Comparison of ENCODE assay signal across 8 mouse cellular contexts in the genomic region with DNA sequence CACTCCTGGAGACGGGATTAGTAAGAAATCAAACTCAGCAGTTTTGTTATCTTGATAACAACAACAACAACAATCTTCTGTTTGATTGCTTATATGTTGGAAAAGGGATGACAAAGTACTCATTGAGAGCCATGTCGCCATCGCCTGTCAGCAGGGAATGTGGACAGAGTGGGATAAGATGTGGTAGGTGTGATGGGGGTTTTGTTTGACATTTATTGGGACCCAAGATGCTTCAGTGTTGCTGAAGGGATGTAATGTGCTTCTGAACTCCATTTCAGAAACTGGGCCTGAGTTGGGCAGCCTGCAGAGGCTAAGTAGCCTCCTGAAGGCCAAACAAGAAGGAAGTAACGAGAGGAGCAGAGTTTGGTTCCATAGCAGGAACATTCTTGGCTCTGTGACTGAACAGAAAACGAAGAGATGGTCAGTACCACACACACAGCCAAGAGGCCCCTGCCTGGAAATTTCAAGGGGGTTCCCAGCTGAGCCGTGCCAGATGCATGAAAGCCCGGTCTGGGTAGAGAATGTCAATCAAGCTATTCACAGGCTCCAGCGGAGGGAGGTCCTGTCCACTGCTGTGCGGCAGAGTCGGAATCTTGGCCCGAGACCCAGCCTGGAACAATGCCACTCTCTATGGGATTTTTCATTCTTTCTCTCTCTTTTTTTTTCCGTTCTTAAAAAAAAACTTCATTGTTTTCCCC. TPM values are rescaled to one million over a fixed set of nuclear protein-coding genes. Genes with fewer than 3 reads are reported as not detected.
A peak's percentile ranks its signal among the peaks of the same experiment; 100 is the strongest.
DNase-seq lines count a peak whose midpoint lies in the region; ATAC-seq and TF ChIP-seq lines count a peak whose summit lies in the region.

No protein-coding gene starts in this region.

- H3K4me2 ChIP-seq in kidney, postnatal 0 days (ENCODE audit: low read length) = no peak overlapping the region
- H3K4me2 ChIP-seq in hindbrain, embryonic 16.5 days (ENCODE audit: low read length) = peak overlapping the region; percentile 31; the same call in 1 of the 2 replicates
- no peak overlapping the region for H3K4me2 ChIP-seq in lung, postnatal 0 days (replicated peaks; ENCODE audit: low read depth, low read length)

- no peaks in the 10 kb centered on the region for H3K9me3 ChIP-seq in kidney, postnatal 0 days (replicated peaks; ENCODE audit: low read length)
- no peaks in the 10 kb centered on the region for H3K9me3 ChIP-seq in hindbrain, embryonic 16.5 days (ENCODE audit: control insufficient read depth, low read length)
- no peaks in the 10 kb centered on the region for H3K9me3 ChIP-seq in lung, postnatal 0 days (ENCODE audit: low read length)

- H3K4me1 ChIP-seq in kidney, postnatal 0 days (replicated peaks; ENCODE audit: insufficient read depth, low read length) = 0 out of 2 replicates have a peak, but pooled peaks cover 3% of the 10 kb centered on the region
- no peaks in the 10 kb centered on the region for H3K4me1 ChIP-seq in hindbrain, embryonic 16.5 days (ENCODE audit: control insufficient read depth, insufficient read depth, low read depth, low read length)
- H3K4me1 ChIP-seq in lung, postnatal 0 days (ENCODE audit: insufficient read depth, low read depth, low read length) = no peaks in the 10 kb centered on the region

- no peaks in the 10 kb centered on the region for H3K36me3 ChIP-seq in kidney, postnatal 0 days (ENCODE audit: insufficient read depth, low read length)
- H3K36me3 ChIP-seq in hindbrain, embryonic 16.5 days (ENCODE audit: control insufficient read depth, insufficient read depth, low read length) = no peaks in the 10 kb centered on the region
- no peaks in the 10 kb centered on the region for H3K36me3 ChIP-seq in lung, postnatal 0 days (ENCODE audit: insufficient read depth, low read length)

- 55% methylated on average over 12 of the region's 12 CpGs for WGBS in kidney, postnatal 0 days
- WGBS in hindbrain, embryonic 16.5 days = 17% methylated on average over 12 of the region's 12 CpGs
- 31% methylated on average over 12 of the region's 12 CpGs for WGBS in lung, postnatal 0 days

- TF ChIP-seq EP300 in lung, postnatal 0 days (IDR thresholded peaks at IDR 0.05) = no peak

- no peak overlapping the region for H3K27ac ChIP-seq in kidney, postnatal 0 days
- H3K27ac ChIP-seq in hindbrain, embryonic 16.5 days (ENCODE audit: low read depth, low read length) = no peak overlapping the region
- no peak overlapping the region for H3K27ac ChIP-seq in lung, postnatal 0 days (ENCODE audit: low read length)

- no peak for TF ChIP-seq CTCF in kidney, postnatal 0 days (IDR thresholded peaks at IDR 0.05; ENCODE audit: low read depth)
- TF ChIP-seq CTCF in lung, postnatal 0 days (IDR thresholded peaks at IDR 0.05) = no peak

- no peaks in the 10 kb centered on the region for H3K27me3 ChIP-seq in kidney, postnatal 0 days (ENCODE audit: insufficient read depth, low read length)
- no peaks in the 10 kb centered on the region; the same call in 1 of the 2 replicates for H3K27me3 ChIP-seq in hindbrain, embryonic 16.5 days (replicated peaks; ENCODE audit: control insufficient read depth, insufficient read depth, low read length)
- no peaks in the 10 kb centered on the region for H3K27me3 ChIP-seq in lung, postnatal 0 days (replicated peaks; ENCODE audit: insufficient read depth, low read length)

- no peak for ATAC-seq in kidney, postnatal 0 days (replicated peaks; ENCODE audit: low FRiP score, low read depth)
- ATAC-seq in hindbrain, embryonic 16.5 days = peak; percentile 98
- peak; percentile 72; the same call in 1 of the 2 replicates for ATAC-seq in lung, postnatal 0 days
- ATAC-seq in megakaryocyte-erythroid progenitor cell, adult 5-6 weeks (replicated peaks; ENCODE audit: low FRiP score, low TSS enrichment, poor library complexity, severe bottlenecking) = no peak

- no peak overlapping the region for H3K9ac ChIP-seq in kidney, postnatal 0 days (ENCODE audit: low read depth, low read length)
- no peak overlapping the region for H3K9ac ChIP-seq in hindbrain, embryonic 16.5 days (ENCODE audit: low read depth, low read length)
- no peak overlapping the region for H3K9ac ChIP-seq in lung, postnatal 0 days (replicated peaks; ENCODE audit: low read depth)

- peak; percentile 22 for DNase-seq in kidney, postnatal 0 days (ENCODE audit: low spot score)
- no peak for DNase-seq in kidney, adult 9 months
- DNase-seq in cerebellum, postnatal 10 days = peak; percentile 71 to 81
- DNase-seq in gastrocnemius, adult 8-10 months (ENCODE audit: low spot score in 2 of 2) = peak; percentile 14 to 25
- DNase-seq in lung, postnatal 0 days (ENCODE audit: low spot score) = peak; percentile 43
- peak; percentile 52 for DNase-seq in right cerebral cortex, postnatal 4 days

- H3K4me3 ChIP-seq in kidney, postnatal 0 days (replicated peaks; ENCODE audit: low read depth, low read length) = no peak overlapping the region
- no peak overlapping the region for H3K4me3 ChIP-seq in hindbrain, embryonic 16.5 days (ENCODE audit: low read length)
- no peak overlapping the region for H3K4me3 ChIP-seq in lung, postnatal 0 days (ENCODE audit: low read depth, low read length)

RNA-seq across cellular contexts. Expression of a gene that starts 48.0 kb away (rescaled TPM):
- 64.1 and 65.7 TPM in 2 replicates for polyA plus RNA-seq in kidney, postnatal 0 days (2015; fragmentation: Nextera tagmentation; extraction: Ambion mirVana)
- total RNA-seq in gastrocnemius, adult 8-10 months (2022) = 10 to 100 TPM; 12.8 to 13.9 (median 13.3) TPM
- polyA plus RNA-seq in hindbrain, embryonic 16.5 days (2015; fragmentation: Nextera tagmentation; extraction: Ambion mirVana) = 102 and 116 TPM in 2 replicates
- polyA plus RNA-seq in lung, postnatal 0 days (2015; fragmentation: Nextera tagmentation; extraction: Ambion mirVana) = 45.5 and 47.4 TPM in 2 replicates
- total RNA-seq in megakaryocyte-erythroid progenitor cell, adult 5-6 weeks (2014; fragmentation: Nextera tagmentation) = 17.8 and 20.2 TPM in 2 replicates
- total RNA-seq in megakaryocyte-erythroid progenitor cell, adult 5-6 weeks (2017) = 7.7 and 18.5 TPM in 2 replicates

RNA-seq across cellular contexts. Expression of a gene that starts 49.1 kb away (rescaled TPM):
- 3.4 and 4.2 TPM in 2 replicates for polyA plus RNA-seq in kidney, postnatal 0 days (2015; fragmentation: Nextera tagmentation; extraction: Ambion mirVana)
- 10 to 100 TPM; 41.4 to 60.4 (median 54.1) TPM for total RNA-seq in gastrocnemius, adult 8-10 months (2022)
- polyA plus RNA-seq in hindbrain, embryonic 16.5 days (2015; fragmentation: Nextera tagmentation; extraction: Ambion mirVana) = 10.6 and 12.5 TPM in 2 replicates
- polyA plus RNA-seq in lung, postnatal 0 days (2015; fragmentation: Nextera tagmentation; extraction: Ambion mirVana) = 4.5 and 6.2 TPM in 2 replicates
- 2.8 and 3.7 TPM in 2 replicates for total RNA-seq in megakaryocyte-erythroid progenitor cell, adult 5-6 weeks (2014; fragmentation: Nextera tagmentation)
- 0.46 and 0.94 TPM in 2 replicates for total RNA-seq in megakaryocyte-erythroid progenitor cell, adult 5-6 weeks (2017)

Comparison
In these comparisons a context has a peak if more than half of its experiments do, and no peak if none do; other contexts are left out.
1. ATAC-seq: peak in hindbrain, embryonic 16.5 days (single experiment) and lung, postnatal 0 days (single experiment); none in kidney, postnatal 0 days (single experiment) and megakaryocyte-erythroid progenitor cell, adult 5-6 weeks (single experiment).